Mouse (Mus musculus): Measurements from ENCODE around the gene Lipk. TPM values are rescaled to one million over a fixed set of nuclear protein-coding genes. Genes with fewer than 3 reads are reported as not detected.

Lipk gene
- polyA plus RNA-seq, 1 experiment from 2014 or later: 0.06 TPM

Small RNA genes lying within 50 kb of the gene (microRNA-seq; reads per million reads assigned to microRNA genes)
- gene Gm23334: not detected

Other genes with a start within 250 kb of the Lipk start
- 14.9 and 17.4 TPM in 2 replicates for gene Lipo3, start 246.3 kb upstream of the Lipk start, polyA plus RNA-seq (2015; fragmentation: Nextera tagmentation; extraction: Ambion mirVana)
- not detected in 2 replicates for gene Lipo1, start 220.8 kb upstream of the Lipk start, polyA plus RNA-seq (2015; fragmentation: Nextera tagmentation; extraction: Ambion mirVana)
- 0.70 and 0.91 TPM in 2 replicates for gene Lipf, start 47.1 kb upstream of the Lipk start, polyA plus RNA-seq (2015; fragmentation: Nextera tagmentation; extraction: Ambion mirVana)
- not detected in 2 replicates for gene Lipn, start 59.1 kb downstream of the Lipk start, polyA plus RNA-seq (2015; fragmentation: Nextera tagmentation; extraction: Ambion mirVana)
- not detected in 2 replicates for gene Lipm, start 92.6 kb downstream of the Lipk start, polyA plus RNA-seq (2015; fragmentation: Nextera tagmentation; extraction: Ambion mirVana)
- gene Ankrd22, start 157.8 kb downstream of the Lipk start, polyA plus RNA-seq (2015; fragmentation: Nextera tagmentation; extraction: Ambion mirVana): 2.6 TPM in 2 replicates
- 22.9 and 24.3 TPM in 2 replicates for gene Stambpl1, start 183.9 kb downstream of the Lipk start, polyA plus RNA-seq (2015; fragmentation: Nextera tagmentation; extraction: Ambion mirVana)
- gene Acta2, start 247.3 kb downstream of the Lipk start, polyA plus RNA-seq (2015; fragmentation: Nextera tagmentation; extraction: Ambion mirVana): 1,466 and 1,574 TPM in 2 replicates

Data from intestine, embryonic 16.5 days (tissue).